Mouse (Mus musculus): Measurements from ENCODE around the gene Usp35.
A peak's percentile ranks its signal among the peaks of the same experiment; 100 is the strongest.

The Usp35 gene

DNA sequence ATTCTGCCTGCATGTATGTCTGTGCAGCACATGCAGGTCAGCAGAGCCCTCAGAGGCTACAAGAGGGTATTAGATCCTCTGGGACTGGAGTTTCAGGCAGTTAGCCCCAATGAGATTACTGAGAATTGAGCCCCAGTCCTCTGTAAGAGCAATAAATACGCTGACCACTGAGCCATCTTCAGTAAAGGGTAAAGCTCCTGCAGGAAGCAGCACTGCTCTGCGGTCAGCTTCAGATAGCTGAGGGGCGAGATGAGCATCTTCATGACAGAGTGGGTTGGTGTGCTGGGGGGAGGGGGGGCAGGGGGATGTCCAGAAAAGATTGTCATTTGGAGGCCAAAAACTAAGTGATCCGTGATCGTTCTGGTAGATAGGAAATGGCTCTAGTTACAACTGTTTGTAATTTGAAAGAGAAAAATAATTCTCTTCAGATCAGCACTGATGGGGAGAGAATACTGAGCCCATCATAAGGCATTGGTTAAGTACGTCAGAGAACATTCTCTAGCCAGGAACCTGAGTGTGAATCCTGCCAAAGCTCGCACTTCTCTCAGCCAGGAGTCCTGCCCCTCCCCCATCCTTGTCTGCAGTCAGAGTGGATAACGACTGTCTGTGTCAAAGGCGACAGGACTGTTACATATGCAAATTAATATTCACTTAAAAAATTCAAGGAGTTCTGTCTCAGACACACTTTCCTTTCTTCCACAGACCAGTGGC lies 14.4 kb upstream of the Usp35 start:
- peak in 1 of 2 experiments; percentile 25 for DNase-seq

DNA sequence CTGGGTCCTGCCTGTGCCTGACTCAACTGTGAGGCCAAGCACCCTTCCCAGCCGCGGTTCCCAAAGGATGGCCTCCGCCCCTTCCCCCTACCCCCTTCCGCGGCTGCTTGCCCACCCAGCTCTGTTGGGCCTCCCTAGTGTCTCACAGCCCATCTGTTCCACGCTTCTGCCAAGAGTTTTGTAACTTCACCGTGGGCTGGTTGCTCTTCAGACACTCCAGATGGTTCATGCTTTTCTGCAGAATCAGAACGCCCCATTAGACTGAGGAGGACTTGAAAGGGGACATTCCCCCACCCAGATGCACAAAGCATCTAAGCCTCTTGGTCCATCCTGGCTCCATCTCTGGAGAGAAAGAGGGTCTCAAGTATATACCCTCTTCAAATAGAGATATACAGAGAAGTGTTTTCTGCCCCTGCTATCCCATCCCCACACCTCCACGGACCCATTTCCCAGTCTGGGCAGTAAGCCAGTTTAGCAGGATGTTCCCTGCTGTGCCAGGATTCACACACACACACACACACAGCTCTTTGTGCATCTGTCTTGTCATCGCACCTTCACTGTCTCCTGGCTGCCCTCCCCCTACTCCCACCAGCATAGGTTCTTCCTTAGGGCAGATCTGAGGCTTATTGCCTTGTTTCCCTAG lies 13.5 kb upstream of the Usp35 start:
- peak; percentile 18 to 39 for DNase-seq

DNA sequence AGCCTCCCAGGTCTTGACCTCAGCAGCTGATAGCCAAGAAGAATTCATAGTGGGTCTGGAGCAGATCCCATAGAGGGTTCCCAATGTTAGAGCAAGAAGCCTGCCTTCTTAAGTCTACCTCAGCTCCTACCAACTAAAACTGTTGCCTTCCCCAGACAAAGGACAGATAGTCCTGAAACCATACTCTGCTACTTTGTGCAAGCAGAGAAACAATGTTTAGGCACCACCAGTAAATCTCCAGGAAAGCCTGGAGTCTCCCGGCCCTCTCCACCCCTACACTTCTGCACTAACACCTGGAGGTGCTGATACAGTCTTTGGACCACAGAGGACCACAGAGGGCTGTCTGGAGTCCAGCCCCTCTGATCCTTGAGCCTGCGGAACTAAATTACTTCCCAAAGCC lies 12.8 kb upstream of the Usp35 start:
- DNase-seq: no peak

DNA sequence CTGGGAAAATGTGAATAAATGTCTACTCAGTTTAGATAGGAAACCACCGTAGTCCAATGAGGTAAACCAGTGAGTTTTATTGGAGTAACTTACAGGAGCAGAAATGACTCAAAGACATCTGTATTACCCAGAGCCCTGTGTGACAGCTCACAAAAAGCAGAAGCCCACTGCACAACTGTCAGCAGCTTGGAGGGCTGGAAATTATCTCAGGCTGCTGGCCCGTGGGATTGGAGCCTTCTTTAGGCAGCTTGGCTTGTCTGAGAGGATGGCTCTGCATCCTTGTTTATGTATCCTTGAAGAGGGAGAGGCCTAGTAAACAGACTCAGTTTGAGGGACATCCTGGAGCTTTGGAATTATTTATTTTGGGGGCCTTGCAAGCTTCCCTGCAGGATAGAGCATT lies 11.1 kb upstream of the Usp35 start:
- DNase-seq: no peak

DNA sequence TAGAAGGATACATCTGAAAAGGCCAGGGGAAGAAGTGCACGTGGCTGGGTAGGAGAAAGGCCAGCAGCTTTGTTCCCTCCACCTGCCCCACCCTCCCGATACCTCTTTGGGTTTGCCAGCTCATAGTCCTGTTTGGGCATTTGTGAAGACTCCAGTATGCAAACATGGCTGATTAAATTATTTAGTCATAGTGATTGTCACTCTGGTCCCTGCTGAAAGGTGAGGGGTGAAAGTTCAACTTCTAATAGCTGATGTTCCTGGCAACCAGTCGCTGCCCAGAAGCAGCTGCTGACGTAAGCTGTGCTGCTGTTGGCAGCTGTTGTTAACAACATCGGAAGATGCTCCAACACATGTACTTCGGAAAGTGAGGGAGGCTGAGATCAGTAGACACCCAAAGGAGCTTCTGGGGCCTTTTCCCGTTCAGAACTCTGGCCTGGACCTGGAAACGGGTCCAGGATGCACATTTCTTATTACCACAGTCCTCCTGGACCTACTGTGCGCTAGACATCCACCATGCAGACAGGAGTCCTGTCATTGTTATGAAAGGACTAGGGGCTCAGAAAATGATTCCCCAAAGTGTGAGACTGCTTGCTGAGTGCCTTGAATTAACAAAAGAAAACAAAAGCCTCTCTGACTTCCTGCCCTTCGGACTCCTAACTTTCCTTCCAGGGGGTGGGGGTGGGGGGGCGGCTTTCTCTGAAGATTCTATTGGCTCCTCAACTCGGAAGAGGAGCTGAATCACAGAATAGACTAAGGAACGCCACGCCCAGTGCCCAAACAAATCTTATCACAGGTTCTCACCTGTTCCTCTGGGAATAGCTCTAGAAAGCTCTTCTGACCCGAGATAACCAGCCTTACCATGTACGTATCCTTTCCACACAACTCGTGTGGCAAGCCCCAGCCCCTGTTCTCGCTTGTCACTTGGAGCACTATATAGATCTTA lies 9.4 kb upstream of the Usp35 start:
- peak in 1 of 2 experiments; percentile 56 for DNase-seq

DNA sequence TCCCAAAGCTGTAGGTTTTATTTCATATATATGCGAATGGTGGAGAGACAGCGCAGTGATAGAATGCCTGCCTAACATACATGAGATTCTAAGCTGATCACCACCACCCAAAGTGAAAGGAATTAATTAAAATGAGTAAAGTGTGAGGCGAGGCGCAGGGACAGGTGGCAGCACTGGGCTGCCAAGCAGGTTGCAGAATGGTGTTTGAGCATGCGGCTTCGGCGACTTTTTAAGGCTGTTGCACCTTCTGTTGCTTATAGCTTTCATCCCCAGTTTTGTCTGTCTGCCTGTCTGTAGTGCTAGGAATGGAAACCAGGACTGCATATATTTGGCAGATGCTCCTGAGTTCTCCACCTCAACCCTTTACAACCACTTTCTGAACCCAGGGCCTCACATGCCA lies 7.8 kb upstream of the Usp35 start:
- DNase-seq: no peak

DNA sequence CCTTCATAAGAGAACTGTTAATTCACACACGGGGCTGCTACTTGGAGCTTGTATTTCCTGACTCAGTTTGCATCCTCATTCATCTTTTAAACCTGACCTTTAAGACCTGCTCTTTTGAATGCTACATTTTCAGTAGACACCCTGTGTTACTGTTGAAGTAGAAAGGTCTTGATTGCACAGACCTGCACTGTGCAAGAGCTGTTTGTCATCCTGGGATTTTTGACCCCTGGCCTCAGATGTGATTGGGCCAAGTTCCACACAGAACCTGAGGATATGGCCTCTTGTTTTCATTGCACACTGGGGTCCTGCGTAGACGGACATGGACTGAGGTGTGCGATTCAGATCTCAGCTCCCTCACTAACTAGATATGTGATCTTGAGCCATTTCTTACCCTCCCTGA lies 6.8 kb upstream of the Usp35 start:
- no peak for DNase-seq

DNA sequence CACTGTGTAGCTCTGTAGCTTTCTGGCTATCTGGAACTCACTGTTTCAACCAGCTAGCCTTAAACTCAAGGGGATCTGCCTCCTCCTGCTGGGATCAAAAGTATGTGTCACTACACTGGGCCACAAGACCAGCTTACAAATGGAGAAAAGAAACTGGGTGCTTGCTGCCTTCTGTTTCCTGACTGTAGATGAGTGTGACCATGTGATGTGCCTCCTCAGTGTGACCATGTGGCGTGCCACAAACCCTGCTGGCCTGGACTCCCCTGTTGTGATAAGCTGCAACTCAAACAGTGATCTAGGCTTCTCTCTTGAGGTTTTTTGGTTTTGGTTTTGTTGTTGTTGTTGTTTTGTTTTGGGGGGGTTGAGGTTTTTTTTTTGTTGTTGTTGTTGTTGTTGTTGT lies 4.9 kb upstream of the Usp35 start:
- DNase-seq: no peak

DNA sequence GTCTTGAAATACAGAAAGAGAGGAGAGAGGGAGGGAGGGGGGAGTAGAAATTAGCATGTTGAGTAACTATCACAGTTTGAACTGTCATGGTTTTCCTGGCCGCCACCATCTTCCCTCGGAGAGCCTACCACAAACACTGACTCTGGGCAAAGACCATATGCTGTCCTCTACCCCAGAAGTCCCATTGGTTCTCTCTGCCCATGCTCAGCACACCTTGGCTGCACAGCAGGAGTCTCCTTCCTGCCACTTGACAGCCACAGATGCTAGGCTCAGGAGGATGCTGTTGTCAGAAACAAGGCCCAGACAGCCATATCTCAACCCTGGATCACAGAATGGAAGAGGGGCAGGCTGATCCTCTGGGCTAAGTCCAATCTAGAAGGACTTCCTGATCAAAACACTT lies 2.6 kb upstream of the Usp35 start:
- DNase-seq: no peak

DNA sequence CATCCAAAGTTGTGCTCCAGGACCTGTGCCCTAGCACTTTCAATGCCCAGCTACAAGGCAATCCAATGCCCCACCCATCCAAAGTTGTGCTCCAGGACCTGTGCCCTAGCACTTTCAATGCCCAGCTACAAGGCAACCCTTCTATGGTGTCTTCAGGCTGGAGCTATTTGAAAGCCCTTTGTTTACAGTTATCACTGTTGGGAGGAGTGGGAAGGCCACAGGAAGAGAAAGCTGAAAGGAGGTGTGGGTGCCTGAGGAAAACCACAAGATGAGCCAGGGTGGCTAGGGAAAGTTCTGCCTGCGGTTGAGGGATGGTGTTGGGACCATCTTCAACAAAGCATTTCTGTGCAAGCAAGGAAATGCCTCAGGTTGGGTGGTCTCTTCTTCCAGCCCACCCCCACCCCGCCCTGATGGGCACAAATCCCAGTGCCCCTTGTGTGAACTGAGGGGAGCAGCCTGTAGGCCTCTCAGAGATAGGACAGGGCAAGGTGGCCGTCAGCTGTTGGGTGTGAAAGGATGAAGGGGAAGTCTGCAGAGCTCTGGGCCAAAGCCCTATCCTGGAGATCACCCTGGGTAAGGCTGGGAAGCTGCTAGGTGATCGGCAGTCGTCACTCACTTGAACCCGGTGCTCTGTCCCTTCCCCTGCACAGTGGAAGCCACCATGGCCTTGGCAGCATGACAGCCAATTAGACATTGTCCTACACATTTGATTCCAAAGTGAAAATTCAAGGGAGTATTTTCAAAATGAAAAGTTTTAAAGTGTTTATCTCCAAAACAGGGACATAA lies 1.5 kb upstream of the Usp35 start:
- DNase-seq: no peak

DNA sequence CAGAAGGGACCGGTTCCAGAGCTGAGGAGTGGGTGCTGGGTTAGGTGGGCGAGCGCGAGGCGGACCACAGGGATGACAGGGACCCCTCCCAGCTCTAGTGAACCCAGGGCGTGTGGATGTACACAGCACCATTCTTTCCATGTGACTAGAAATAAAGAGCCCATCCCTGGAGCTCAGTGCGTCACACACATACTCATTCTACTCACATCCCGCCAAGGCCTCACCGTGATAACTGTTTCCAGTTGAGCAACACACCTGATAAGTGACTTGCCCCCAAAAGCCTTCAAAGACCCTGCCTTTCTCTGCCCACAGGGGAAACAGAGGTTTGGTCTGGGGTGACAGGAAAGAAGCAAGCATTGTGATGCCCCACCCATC lies 834 bp upstream of the Usp35 start:
- DNase-seq: no peak

DNA sequence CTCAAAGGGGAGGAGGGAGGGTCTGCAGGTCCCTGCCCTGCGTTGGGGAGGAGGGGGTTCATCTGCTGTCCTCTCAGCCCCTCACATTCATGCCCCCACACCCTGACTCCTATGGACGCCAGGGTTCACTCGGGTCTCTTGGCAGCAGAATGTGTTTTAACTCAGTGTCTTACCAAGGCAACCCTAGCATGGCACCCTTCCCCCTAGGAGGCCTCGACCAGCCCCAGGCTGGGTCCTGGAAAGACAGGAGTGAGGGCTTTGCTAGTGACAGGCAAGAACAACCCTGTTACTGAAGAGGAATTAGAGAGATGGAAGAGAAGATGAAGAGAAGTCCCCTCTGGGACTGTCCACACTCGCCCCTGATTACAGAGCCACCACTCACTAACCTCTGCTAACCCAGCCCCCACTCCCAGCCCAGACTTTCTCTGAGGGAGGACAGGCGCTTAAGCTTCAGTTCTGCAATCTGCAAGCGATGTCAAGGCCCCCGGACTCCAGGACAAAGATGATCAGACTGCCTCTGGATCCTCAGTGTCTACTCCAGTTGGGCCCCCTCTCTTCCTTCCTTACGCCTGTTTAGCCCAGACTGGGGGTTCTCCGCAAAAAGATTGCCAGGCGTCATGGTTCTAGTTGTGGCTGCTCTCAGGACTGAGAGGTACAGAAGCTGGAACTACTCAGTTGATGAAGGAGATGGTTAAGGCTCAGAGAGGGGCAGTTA lies 732 bp downstream of the Usp35 start:
- DNase-seq: no peak

DNA sequence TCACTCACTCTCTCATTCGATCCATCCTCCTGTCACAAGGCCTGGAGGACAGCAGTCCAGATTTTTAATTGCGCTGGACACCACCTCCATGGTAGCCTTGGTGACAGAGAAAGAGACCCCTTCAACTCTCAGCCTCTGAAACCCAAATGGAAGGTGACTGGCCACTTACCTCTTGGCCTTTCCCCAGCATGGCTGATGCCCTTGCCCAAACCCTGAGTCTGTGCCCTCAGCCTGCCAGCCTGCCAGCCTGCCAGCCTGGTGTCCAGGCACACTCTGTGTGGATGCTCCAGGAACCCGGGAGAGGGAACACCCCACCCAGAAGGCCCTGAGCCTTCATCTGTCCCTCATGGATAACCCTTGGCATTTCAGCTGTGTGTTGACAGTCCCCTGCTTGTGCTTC lies 2.1 kb downstream of the Usp35 start:
- no peak for DNase-seq

DNA sequence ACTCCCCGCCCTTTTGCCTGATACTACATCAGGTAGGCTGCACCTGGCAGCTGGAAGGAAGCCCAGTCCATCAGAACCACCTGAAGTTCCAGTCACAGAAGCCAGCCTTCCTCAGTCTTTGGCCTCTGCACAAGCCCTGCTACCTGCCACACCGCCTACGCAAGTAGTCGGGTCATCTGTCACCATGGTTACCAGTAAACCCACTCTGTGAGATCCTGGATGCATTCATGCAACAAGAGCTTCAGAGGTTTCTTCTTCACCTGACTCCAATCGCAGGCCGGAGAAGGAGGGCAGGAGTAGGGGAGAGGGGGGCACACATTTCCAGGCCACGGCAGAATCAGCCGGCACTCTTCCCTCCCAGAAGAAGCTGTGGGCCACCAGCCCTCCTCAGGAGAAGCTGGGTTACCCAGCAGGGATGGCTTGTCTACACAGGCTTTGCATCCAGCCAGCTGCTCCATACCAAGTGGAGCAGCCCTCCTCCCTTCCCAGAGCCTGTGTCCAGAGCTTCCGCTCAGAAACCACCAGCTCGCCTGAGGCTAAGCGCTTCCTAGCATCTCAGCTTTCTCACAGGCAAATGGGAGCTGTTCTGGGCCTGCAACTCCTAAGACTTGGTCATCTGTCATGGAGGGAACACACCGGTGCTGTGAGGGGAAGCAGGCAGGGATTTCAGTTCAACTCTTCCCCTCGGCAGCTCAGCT lies 2.8 kb downstream of the Usp35 start:
- DNase-seq: no peak

DNA sequence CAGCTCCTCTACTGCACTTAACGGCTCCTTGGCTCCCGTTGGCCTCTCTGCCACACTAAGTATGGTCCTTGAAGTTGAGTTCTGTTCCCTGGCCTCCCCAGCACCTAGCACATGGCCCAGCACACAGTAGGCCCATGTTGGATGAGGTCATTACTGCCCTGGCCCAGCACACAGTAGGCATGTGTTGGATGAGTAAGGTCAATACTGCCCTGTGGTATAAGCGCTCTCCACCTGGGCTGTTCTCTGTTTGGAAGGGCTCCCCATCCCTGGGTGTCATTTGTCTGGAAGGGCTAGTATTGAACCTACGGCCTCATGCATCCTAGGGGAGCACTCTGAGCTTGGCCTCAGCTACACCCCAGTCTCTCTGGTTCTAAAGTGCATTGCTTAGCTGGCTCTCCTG lies 4.4 kb downstream of the Usp35 start:
- no peak for DNase-seq

DNA sequence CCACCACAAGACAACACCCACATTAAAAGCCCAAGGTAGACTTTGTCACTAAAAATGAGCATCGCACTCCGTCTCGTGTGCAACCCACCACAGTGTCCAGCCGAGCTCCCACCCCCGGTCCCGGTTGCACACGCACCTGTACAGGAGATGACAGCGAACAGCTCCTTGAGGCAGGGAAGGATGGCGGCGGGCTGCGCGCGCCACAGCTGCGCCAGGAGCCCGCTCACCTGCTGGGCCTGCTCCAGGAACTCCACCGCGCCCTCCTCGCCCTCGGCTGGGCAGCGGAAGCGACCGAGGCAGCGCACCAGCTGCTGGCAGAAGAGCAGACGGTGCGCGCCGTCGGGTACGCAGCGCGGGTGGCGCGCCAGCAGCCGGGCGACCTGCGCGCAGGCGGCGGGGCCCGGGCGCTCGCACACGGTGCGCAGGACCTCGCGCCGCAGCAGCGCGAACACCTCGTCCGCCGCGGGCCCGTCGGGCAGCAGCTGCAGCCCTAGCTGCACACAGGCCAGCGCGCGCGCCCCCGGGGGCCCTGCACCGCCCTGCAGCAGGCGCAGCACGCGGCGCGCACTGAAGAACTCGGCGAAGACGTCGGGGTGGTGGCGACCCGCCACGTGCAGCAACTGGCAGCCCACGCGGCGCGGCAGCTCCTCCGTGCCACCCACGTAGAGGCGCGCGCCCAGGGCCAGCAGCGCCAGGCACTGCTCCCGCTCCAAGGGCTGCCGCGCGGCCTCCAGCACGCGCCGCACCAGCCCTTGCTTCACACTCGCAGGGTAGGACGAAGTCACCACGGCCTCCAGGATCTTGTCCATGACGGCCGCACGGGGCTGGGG lies 6.4 kb downstream of the Usp35 start:
- DNase-seq: no peak

DNA sequence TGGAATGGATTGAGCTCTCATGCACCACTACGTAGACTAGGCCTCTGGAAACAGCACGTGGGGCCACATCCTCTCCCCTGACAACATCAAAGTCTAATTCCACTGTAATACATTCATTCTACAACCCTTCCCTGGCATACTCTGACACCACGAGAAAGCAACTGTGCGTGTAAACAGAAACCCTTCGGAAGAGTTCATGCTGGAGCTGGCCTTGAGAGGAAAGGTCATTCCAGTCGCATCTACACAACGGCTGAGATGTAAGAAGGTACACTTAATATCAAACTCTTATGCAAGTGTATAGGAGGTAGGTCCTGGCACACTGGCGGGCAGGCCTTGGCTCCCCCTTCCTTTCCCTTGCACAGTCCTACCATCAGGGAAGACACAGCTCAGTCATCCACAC lies 7.5 kb downstream of the Usp35 start:
- DNase-seq: no peak

DNA sequence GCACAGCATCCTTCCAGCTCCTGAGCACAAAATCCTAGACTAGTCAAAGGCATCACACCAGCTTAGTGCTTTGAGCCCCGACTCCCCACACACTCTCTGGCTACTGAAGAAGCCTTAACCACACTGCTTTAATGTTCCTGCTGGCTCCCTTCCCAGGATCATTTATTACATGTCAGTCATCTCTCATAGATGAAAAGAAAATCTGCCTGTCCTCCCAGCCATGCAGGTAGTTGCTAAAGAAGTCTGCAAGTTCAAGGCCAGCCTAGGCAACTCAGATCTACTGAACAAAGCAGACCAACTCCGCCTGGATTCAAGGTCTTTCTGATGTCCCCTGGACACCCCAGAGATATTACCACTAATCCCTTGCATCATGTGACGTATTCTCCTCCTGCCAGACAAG lies 14.1 kb downstream of the Usp35 start:
- no peak for DNase-seq

DNA sequence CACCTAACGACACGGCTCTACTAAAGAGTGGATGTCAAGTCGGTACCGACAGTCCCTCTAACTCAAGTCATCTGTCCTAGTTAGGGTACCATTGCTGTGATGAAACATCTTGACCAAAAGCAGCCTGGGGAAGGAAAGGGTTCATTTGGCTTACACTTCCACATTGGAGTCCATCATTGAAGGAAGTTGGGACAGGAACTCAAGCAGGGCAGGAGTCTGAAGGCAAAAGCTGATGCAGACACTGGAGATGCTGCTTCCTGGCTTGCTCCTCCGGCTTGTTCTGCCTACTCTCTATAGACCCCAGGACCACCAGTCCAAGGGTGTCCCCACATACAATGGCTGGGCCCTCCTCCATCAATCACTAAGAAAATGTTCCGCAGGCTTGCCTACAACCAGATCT lies 16.2 kb downstream of the Usp35 start:
- DNase-seq: no peak

DNA sequence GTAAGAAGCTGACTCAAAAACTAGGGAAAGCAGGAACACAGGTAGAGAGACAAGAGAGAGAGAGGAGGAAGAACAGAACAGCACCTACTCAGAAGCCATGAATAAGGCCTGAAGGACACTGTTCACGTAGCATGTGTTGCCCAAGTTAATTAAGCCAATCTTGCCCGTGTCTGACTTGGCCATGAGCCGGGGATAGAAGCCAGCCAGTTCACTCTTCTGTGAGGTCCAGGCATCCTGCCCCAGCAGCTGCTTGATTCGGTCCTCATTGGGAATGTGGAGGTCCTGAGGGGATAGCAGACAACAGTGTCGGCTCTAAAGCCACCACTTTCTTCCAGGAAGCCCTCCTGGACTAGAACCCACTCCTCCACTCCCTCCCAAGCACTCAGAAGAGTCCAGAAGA lies 17.2 kb downstream of the Usp35 start:
- no peak for DNase-seq

Measured in kidney, postnatal 25 days (tissue).